ENCODE assay signal across 9 mouse cellular contexts in the genomic region with DNA sequence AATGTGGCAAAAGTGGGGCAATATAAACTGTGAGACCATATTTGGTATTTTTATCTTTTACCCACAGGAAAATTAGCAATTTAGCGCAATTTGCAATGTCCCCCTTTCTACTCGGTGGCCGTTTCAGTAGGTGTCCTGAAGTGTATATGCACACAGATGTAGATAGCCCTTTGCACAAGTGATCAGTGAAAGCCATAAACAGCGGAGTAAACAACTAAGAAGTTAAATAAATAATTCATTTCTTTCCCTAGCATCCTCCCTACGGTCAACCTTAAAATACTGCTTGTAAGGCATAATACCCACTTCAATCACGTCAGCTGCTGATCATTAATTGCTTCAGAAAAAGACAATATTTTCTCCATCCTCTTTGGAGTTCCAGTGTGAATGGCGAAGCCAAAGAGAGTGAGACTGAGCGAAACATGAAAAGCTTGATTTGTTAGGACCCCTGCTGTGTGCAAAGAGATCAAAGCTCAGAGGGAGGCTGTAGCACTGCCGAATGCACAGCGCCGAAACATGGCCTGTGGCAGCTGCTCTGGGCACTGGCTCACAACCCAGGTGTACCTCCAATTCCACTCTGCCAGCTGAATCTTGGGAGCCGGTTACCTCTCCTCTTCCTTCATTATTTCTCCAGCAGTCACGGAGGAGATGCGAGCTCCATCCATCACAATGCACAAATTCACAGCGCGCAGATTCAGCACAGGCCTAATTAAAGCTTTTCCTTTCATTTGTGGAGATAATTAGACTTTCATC.
DNase-seq lines count a peak whose midpoint lies in the region; ATAC-seq and TF ChIP-seq lines count a peak whose summit lies in the region.
"Had no signal": no experiment of that assay in that cellular context is flagged by ENCODE, and none has a peak within 500 bp of the region (broad histone marks: within the 10 kb centered on the region; RNA-seq: fewer than 3 reads in every experiment).

No protein-coding gene starts in this region.

- H3K27me3 ChIP-seq in forebrain, embryonic 14.5 days (replicated peaks; ENCODE audit: control insufficient read depth, insufficient read depth, low read length): no peaks in the 10 kb centered on the region
- no peaks in the 10 kb centered on the region for H3K27me3 ChIP-seq in limb, embryonic 12.5 days
- H3K27me3 ChIP-seq in neural tube, embryonic 14.5 days (ENCODE audit: control insufficient read depth, insufficient read depth, low read length): no peaks in the 10 kb centered on the region

- no peaks in the 10 kb centered on the region for H3K36me3 ChIP-seq in forebrain, embryonic 14.5 days (ENCODE audit: control insufficient read depth, insufficient read depth, low read length)
- no peaks in the 10 kb centered on the region for H3K36me3 ChIP-seq in limb, embryonic 12.5 days
- H3K36me3 ChIP-seq in neural tube, embryonic 14.5 days (ENCODE audit: control insufficient read depth, insufficient read depth, low read length): no peaks in the 10 kb centered on the region

- H3K27ac ChIP-seq in layer of hippocampus, adult 2 months: no peak overlapping the region
- H3K27ac ChIP-seq in forebrain, embryonic 14.5 days (ENCODE audit: low read depth, low read length): peak overlapping the region; percentile 56; the same call in 1 of the 2 replicates
- no peak overlapping the region for H3K27ac ChIP-seq in limb, embryonic 12.5 days
- H3K27ac ChIP-seq in neural tube, embryonic 14.5 days (ENCODE audit: low read depth, low read length): peak overlapping the region; percentile 63

- peak overlapping the region; percentile 22; the same call in 1 of the 2 replicates for H3K9ac ChIP-seq in forebrain, embryonic 14.5 days (ENCODE audit: low read length)
- no peak overlapping the region for H3K9ac ChIP-seq in limb, embryonic 12.5 days (replicated peaks)
- H3K9ac ChIP-seq in neural tube, embryonic 14.5 days (replicated peaks; ENCODE audit: low read depth, low read length): no peak overlapping the region

- WGBS in forebrain, embryonic 14.5 days: 3% methylated on average over 16 of the region's 16 CpGs
- 18% methylated on average over 16 of the region's 16 CpGs for WGBS in limb, embryonic 12.5 days
- WGBS in neural tube, embryonic 14.5 days: 12% methylated on average over 16 of the region's 16 CpGs

- H3K9me3 ChIP-seq in forebrain, embryonic 14.5 days (replicated peaks; ENCODE audit: control insufficient read depth, low read length): no peaks in the 10 kb centered on the region
- H3K9me3 ChIP-seq in limb, embryonic 12.5 days: no peaks in the 10 kb centered on the region
- no peaks in the 10 kb centered on the region for H3K9me3 ChIP-seq in neural tube, embryonic 14.5 days (ENCODE audit: control insufficient read depth, low read length)

- intact Hi-C loops in heart, postnatal 25 days (cut with DNase I): no loop called here

- H3K4me2 ChIP-seq in forebrain, embryonic 14.5 days (ENCODE audit: low read length): peak overlapping the region; percentile 48
- peak overlapping the region; percentile 48 for H3K4me2 ChIP-seq in limb, embryonic 12.5 days
- peak overlapping the region; percentile 35; the same call in 1 of the 2 replicates for H3K4me2 ChIP-seq in neural tube, embryonic 14.5 days (ENCODE audit: low read depth, low read length)

- DNase-seq in layer of hippocampus, adult 2 months (ENCODE audit: low spot score in 2 of 2): no peak
- DNase-seq in layer of hippocampus, adult 9-10 months (ENCODE audit: low spot score): no peak
- peak; percentile 87 for DNase-seq in forebrain, embryonic 14.5 days (ENCODE audit: low spot score)
- no peak for DNase-seq in urinary bladder, postnatal 14 days (ENCODE audit: low spot score)
- no peak for DNase-seq in heart, postnatal 25 days (ENCODE audit: low spot score)
- no peak for DNase-seq in ovary, postnatal 10 days (ENCODE audit: low spot score)
- DNase-seq: lung, postnatal 10 days had no signal

- ATAC-seq in forebrain, embryonic 14.5 days: peak; percentile 87
- peak; percentile 71; the same call in 1 of the 2 replicates for ATAC-seq in limb, embryonic 12.5 days (ENCODE audit: insufficient number of reproducible peaks, insufficient read depth, low FRiP score, low TSS enrichment, low read depth)
- ATAC-seq in neural tube, embryonic 14.5 days (ENCODE audit: low read depth): peak; percentile 76

- peaks cover 10% of the 10 kb centered on the region for H3K4me1 ChIP-seq in forebrain, embryonic 14.5 days (ENCODE audit: control insufficient read depth, insufficient read depth, low read length)
- peaks cover 24% of the 10 kb centered on the region for H3K4me1 ChIP-seq in limb, embryonic 12.5 days (replicated peaks)
- peaks cover 7% of the 10 kb centered on the region; the same call in 1 of the 2 replicates for H3K4me1 ChIP-seq in neural tube, embryonic 14.5 days (ENCODE audit: control insufficient read depth, insufficient read depth, low read length)

- no peak for TF ChIP-seq CTCF in layer of hippocampus, adult 2 months (conservative IDR thresholded peaks at IDR 0.05)

- peak overlapping the region; percentile 34 for H3K4me3 ChIP-seq in layer of hippocampus, adult 2 months
- H3K4me3 ChIP-seq in forebrain, embryonic 14.5 days (ENCODE audit: low read depth, low read length): peak overlapping the region; percentile 17
- no peak overlapping the region; the same call in 1 of the 2 replicates for H3K4me3 ChIP-seq in limb, embryonic 12.5 days (replicated peaks)
- H3K4me3 ChIP-seq in neural tube, embryonic 14.5 days (ENCODE audit: low read depth, low read length): no peak overlapping the region

Comparison
In these comparisons a context has a peak if more than half of its experiments do, and no peak if none do; other contexts are left out.
1. H3K27ac ChIP-seq: peak in forebrain, embryonic 14.5 days (single experiment) and neural tube, embryonic 14.5 days (single experiment); none in layer of hippocampus, adult 2 months (single experiment) and limb, embryonic 12.5 days (single experiment).
2. H3K4me3 ChIP-seq: peak in layer of hippocampus, adult 2 months (single experiment) and forebrain, embryonic 14.5 days (single experiment); none in limb, embryonic 12.5 days (single experiment) and neural tube, embryonic 14.5 days (single experiment).
3. Peak in every context shown above with its lines, with median percentiles within 50 percentile points of each other: ATAC-seq and H3K4me2 ChIP-seq.